Mouse (Mus musculus): ENCODE measurements around the gene Gsdme. TPM values are rescaled to one million over a fixed set of nuclear protein-coding genes. Genes with fewer than 3 reads are reported as not detected.
A peak's percentile ranks its signal among the peaks of the same experiment; 100 is the strongest.

Gene Gsdme
- total and polyA plus RNA-seq, 2 experiments = 1.2 to 1.4 TPM

DNA sequence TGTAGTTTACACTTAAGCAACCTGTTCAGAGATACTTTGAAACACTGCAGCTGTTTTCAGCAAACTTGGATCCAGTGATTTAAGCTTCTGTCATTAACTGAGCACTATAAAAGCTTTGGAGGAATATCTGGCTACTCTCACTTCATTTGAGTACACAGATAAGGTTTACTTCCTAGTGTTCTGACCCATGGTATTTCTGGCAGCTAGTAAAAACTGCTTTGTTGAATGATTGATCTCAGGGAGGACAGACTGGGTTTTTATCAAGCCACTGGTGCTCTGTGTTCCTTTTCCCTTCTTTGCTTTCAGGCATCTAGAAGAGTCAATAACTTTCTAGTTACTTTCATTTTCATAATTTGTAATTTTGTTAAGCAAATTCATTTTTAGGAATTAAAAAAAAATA lies 74.3 kb downstream of the Gsdme start:
- DNase-seq (ENCODE audit: extremely low read depth, low read depth, low spot score) = peak; percentile 89
- Histone ChIP-seq H3K79me2 (ENCODE audit: control insufficient read depth, insufficient read depth, low read length) (no peaks in the 10 kb centered on the region), H3K4me3 (ENCODE audit: insufficient read depth, low read depth, low read length) (no peak overlapping the region), H3K4me1 (ENCODE audit: control insufficient read depth, insufficient read depth, low read length) (peaks cover 30% of the 10 kb centered on the region), H3K27me3 (ENCODE audit: control insufficient read depth, insufficient read depth, low read length) (no peaks in the 10 kb centered on the region), H3K36me3 (ENCODE audit: control insufficient read depth, insufficient read depth, low read length) (peaks cover 10% of the 10 kb centered on the region), H3K27ac (replicated peaks; ENCODE audit: insufficient read depth, low read depth, low read length) (peak overlapping the region; percentile 82), H3K9ac (ENCODE audit: low read depth, low read length) (no peak overlapping the region)
- no peak for TF ChIP-seq POLR2A (IDR thresholded peaks at IDR 0.05; ENCODE audit: extremely low read depth, insufficient read depth, low read length)
- no peak for TF ChIP-seq CTCF (IDR thresholded peaks at IDR 0.05; ENCODE audit: low read depth, low read length)

DNA sequence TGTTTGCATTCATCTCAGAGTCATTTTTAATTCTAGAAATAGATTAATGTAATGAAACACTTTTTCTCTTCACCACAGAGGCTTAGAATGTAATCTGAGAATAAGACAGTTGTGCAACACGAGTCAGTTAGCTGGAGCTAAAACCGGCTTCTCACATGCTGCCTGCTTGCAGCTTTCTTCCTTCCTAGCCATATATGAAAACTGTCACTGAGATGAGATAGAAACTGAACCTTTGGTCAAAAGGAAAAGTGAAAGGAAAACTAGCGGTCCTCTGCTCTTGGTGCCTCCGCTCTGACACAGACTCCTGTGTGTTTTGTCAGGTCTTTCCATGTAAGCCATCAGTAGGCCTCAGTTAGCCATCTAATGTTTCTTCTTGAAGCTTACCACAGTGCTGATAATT lies 75.7 kb downstream of the Gsdme start:
- peak overlapping the region; percentile 29; the same call in 1 of the 2 replicates for H3K4me3 ChIP-seq (ENCODE audit: insufficient read depth, low read depth, low read length)
- peak overlapping the region; percentile 47 for H3K27ac ChIP-seq (replicated peaks; ENCODE audit: insufficient read depth, low read depth, low read length)
- 0 out of 2 replicates have a peak overlapping the region, but pooled peaks have one; percentile 4 for H3K9ac ChIP-seq (ENCODE audit: low read depth, low read length)
- no peak for TF ChIP-seq POLR2A (IDR thresholded peaks at IDR 0.05; ENCODE audit: extremely low read depth, insufficient read depth, low read length)
- TF ChIP-seq CTCF (IDR thresholded peaks at IDR 0.05; ENCODE audit: low read depth, low read length) = no peak
- WGBS = 4% methylated on average over 4 of the region's 4 CpGs
- H3K27me3 ChIP-seq (ENCODE audit: control insufficient read depth, insufficient read depth, low read length) = no peaks in the 10 kb centered on the region
- DNase-seq (ENCODE audit: extremely low read depth, low read depth, low spot score) = peak; percentile 72
- peaks cover 30% of the 10 kb centered on the region for H3K4me1 ChIP-seq (ENCODE audit: control insufficient read depth, insufficient read depth, low read length)
- H3K79me2 ChIP-seq (ENCODE audit: control insufficient read depth, insufficient read depth, low read length) = no peaks in the 10 kb centered on the region
- H3K36me3 ChIP-seq (ENCODE audit: control insufficient read depth, insufficient read depth, low read length) = peaks cover 17% of the 10 kb centered on the region

DNA sequence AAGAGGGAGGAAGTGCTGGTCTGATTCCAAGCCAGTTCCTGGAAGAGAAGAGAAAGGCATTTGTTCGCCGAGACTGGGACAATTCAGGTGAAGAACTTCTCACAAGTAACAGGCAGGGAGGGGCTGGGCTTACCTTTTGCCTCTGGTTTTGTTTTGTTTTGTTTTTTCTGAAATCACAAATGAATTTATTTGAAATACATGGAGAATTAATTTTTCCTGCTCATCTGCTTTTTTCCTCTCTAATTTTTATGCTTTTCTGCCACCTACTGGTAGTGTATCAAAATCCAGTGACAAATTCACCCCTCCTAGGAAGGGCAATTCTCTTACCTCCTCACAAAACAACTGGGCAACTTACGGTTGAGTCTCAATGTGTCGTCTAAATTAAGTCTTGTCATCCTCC lies 83.5 kb downstream of the Gsdme start:
- H3K4me1 ChIP-seq (ENCODE audit: control insufficient read depth, insufficient read depth, low read length) = peaks cover 19% of the 10 kb centered on the region

DNA sequence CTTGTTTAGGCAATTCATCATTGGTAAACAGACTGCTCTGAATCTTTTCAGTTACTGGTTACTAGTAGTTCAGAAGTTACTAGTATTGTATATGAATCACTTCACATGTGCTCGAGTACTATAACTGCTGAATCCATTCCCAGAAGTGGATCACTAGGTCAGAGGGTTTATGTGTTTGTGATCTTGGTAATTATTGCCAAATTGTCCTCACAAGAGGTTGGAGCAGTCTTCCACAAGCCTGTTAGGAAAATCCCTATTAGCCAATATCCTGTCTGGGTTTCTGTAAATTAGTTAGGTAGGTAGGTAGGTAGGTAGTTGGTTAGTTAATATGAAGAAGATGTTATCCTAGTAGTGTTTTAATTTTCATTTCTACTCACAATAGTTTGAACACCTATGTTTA lies 87.9 kb downstream of the Gsdme start:
- H3K4me3 ChIP-seq (ENCODE audit: insufficient read depth, low read depth, low read length) = no peak overlapping the region
- no peak overlapping the region for H3K27ac ChIP-seq (replicated peaks; ENCODE audit: insufficient read depth, low read depth, low read length)
- H3K4me1 ChIP-seq (ENCODE audit: control insufficient read depth, insufficient read depth, low read length) = peaks cover 20% of the 10 kb centered on the region
- TF ChIP-seq CTCF (IDR thresholded peaks at IDR 0.05; ENCODE audit: low read depth, low read length) = no peak
- TF ChIP-seq POLR2A (IDR thresholded peaks at IDR 0.05; ENCODE audit: extremely low read depth, insufficient read depth, low read length) = no peak
- WGBS = 29% methylated on average over 1 of the region's 1 CpGs
- peak; percentile 94 for DNase-seq (ENCODE audit: extremely low read depth, low read depth, low spot score)
- no peak overlapping the region for H3K9ac ChIP-seq (ENCODE audit: low read depth, low read length)
- no peaks in the 10 kb centered on the region; the same call in 1 of the 2 replicates for H3K79me2 ChIP-seq (ENCODE audit: control insufficient read depth, insufficient read depth, low read length)
- H3K27me3 ChIP-seq (ENCODE audit: control insufficient read depth, insufficient read depth, low read length) = no peaks in the 10 kb centered on the region
- peaks cover under 1% of the 10 kb centered on the region; the same call in 1 of the 2 replicates for H3K36me3 ChIP-seq (ENCODE audit: control insufficient read depth, insufficient read depth, low read length)

More for the DNA sequence above, 83.5 kb downstream of the Gsdme start:
- WGBS = 24% methylated on average over 4 of the region's 4 CpGs
- peaks cover 21% of the 10 kb centered on the region for H3K36me3 ChIP-seq (ENCODE audit: control insufficient read depth, insufficient read depth, low read length)
- no peaks in the 10 kb centered on the region; the same call in 1 of the 2 replicates for H3K79me2 ChIP-seq (ENCODE audit: control insufficient read depth, insufficient read depth, low read length)
- H3K9ac ChIP-seq (ENCODE audit: low read depth, low read length) = no peak overlapping the region
- H3K27ac ChIP-seq (replicated peaks; ENCODE audit: insufficient read depth, low read depth, low read length) = no peak overlapping the region
- TF ChIP-seq CTCF (IDR thresholded peaks at IDR 0.05; ENCODE audit: low read depth, low read length) = no peak
- peak; percentile 55 for DNase-seq (ENCODE audit: extremely low read depth, low read depth, low spot score)
- H3K4me3 ChIP-seq (ENCODE audit: insufficient read depth, low read depth, low read length) = no peak overlapping the region; the same call in 1 of the 2 replicates
- no peaks in the 10 kb centered on the region for H3K27me3 ChIP-seq (ENCODE audit: control insufficient read depth, insufficient read depth, low read length)

DNA sequence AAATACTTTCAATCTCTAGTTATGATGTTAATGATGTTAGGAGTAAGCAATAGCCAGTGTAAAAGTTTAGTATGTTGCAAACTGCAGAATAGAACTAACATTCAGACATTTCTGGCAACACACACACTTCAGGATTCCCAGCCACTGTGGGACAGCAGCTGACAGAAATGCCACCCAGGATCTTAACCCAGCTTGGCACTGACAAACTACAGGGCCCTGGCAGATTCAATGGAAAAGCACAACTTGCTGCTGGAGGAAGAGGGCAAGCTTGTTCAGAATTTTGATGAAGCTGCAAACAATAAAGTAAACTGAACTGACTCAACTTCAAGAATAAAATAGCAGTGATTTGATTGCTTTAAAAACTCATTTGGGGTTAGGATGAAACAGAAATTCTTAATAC lies 93.9 kb downstream of the Gsdme start:
- Histone ChIP-seq H3K79me2 (ENCODE audit: control insufficient read depth, insufficient read depth, low read length) (no peaks in the 10 kb centered on the region; the same call in 1 of the 2 replicates), H3K27me3 (ENCODE audit: control insufficient read depth, insufficient read depth, low read length) (no peaks in the 10 kb centered on the region), H3K27ac (replicated peaks; ENCODE audit: insufficient read depth, low read depth, low read length) (no peak overlapping the region), H3K4me3 (ENCODE audit: insufficient read depth, low read depth, low read length) (no peak overlapping the region), H3K4me1 (ENCODE audit: control insufficient read depth, insufficient read depth, low read length) (no peaks in the 10 kb centered on the region), H3K9ac (ENCODE audit: low read depth, low read length) (no peak overlapping the region), H3K36me3 (ENCODE audit: control insufficient read depth, insufficient read depth, low read length) (peaks cover 7% of the 10 kb centered on the region)
- no peak for DNase-seq (ENCODE audit: extremely low read depth, low read depth, low spot score)
- no peak for TF ChIP-seq POLR2A (IDR thresholded peaks at IDR 0.05; ENCODE audit: extremely low read depth, insufficient read depth, low read length)
- TF ChIP-seq CTCF (IDR thresholded peaks at IDR 0.05; ENCODE audit: low read depth, low read length) = no peak

DNA sequence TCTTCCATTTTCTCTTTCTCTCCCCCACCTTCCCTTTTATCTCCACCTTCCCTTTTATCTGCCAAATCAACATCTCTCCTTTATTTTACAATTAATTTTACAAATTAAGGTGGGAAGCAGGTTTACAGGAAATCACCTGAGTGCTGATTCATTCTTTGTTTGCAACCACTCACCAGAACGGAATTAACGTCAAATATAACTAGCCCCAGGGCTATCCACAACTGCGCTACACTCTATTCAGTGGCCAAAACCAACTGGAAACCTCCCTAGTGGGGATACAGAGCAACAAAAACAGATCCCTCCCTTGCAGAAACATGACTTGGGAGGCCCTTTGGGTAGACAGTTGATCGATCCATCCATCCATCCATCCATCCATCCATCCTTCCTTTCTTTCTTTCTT lies 94.8 kb downstream of the Gsdme start:
- Histone ChIP-seq H3K4me3 (ENCODE audit: insufficient read depth, low read depth, low read length) (no peak overlapping the region), H3K4me1 (ENCODE audit: control insufficient read depth, insufficient read depth, low read length) (no peaks in the 10 kb centered on the region), H3K36me3 (ENCODE audit: control insufficient read depth, insufficient read depth, low read length) (peaks cover 7% of the 10 kb centered on the region), H3K9ac (ENCODE audit: low read depth, low read length) (no peak overlapping the region), H3K27me3 (ENCODE audit: control insufficient read depth, insufficient read depth, low read length) (no peaks in the 10 kb centered on the region), H3K27ac (replicated peaks; ENCODE audit: insufficient read depth, low read depth, low read length) (no peak overlapping the region), H3K79me2 (ENCODE audit: control insufficient read depth, insufficient read depth, low read length) (no peaks in the 10 kb centered on the region; the same call in 1 of the 2 replicates)
- no peak for DNase-seq (ENCODE audit: extremely low read depth, low read depth, low spot score)
- 96% methylated on average over 4 of the region's 4 CpGs for WGBS
- TF ChIP-seq CTCF (IDR thresholded peaks at IDR 0.05; ENCODE audit: low read depth, low read length) (no peak), POLR2A (IDR thresholded peaks at IDR 0.05; ENCODE audit: extremely low read depth, insufficient read depth, low read length) (no peak)
